Mouse (Mus musculus) mesoderm, embryonic 11.5 days (tissue): ENCODE data around the gene Tnr.

Source experiments
- DNase-seq: peaks from one replicate; pipeline ENCODE4 v3.0.0-alpha.2; 2012; ENCODE audit warnings: low read depth, low spot score

Tnr gene

DNA sequence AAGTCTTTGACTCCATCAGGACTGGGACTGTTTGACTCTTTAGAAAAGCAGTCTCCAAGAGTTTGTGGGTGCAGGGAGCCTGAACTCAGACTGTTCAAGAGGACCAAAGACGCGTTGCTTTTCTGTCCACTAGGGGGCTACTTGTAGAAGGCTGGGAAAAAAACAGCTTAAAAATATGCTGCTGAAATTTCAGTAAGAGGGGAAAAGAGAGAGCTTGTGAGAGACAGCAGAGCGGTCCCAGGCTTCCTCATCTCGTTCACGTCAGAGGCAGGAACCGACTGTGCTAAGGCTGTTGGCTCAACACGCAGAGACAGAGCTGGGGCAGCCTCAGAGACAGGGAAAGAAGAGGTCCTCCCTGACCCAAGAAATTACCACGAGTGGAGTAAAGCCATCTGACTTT is at the start of gene Tnr:
Gene Tnr (plus strand): TSS at position 192 of the 400 bp plus-strand sequence.
- DNase-seq, result peak; percentile 54

DNA sequence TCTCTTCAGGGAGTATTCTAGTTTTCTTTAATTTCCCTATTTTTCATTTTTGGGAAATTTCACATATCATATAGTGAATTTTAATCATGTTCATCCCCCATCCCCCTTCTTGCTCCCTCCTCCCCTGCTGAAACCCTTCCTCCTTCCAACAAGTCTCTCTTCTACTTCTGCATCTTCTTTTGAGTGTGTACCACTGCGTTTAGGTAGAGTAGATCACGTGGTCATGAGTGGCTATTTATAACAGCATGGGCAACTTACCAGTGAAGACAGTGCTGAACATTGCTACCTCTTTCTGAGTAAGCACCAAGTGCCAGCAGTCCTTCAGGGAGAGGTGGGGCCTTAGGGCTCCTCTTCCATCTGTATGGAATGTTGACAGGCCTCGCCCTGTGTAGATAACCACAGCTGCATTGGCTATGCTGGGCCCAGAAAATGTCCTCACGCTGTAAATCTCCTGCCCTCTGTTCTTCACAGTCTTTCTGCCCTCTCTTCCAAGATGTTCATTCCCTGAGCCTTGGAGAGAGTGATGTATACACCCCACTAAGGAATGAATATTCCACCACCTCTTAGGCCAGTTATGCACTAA is 33.6 kb upstream of the Tnr start:
- DNase-seq, result no peak

GRCm38 (mm10) chr1:159492536-159492935 is 31.0 kb upstream of the Tnr start:
- DNase-seq, result no peak

GRCm38 (mm10) chr1:159493720-159494499 is 29.7 kb upstream of the Tnr start:
- DNase-seq, result no peak

DNA sequence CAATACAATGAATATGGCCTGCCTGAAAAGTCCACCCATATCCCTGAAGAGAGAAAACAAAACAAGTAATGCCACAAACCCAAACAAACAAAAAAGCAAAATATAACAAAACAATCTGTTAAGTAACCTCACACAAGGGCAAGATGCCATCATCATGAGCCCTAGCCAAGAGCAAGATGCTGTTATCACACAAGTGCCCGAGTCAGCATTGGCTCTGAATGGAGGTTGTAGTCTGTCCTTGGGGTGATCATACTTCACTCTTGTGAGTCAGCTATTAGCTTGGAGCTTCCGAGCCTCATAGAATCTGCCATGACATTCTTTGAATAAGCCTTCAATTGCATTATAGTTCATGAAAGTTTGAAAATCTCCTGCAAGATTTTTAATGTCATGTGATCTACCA is 25.3 kb upstream of the Tnr start:
- DNase-seq, result no peak

- no peak for DNase-seq
These were observed 23.6 kb upstream of the Tnr start for GRCm38 (mm10) chr1:159499806-159500460.

GRCm38 (mm10) chr1:159501911-159502310 is 21.7 kb upstream of the Tnr start:
- no peak for DNase-seq

GRCm38 (mm10) chr1:159510667-159511066 is 12.9 kb upstream of the Tnr start:
- no peak for DNase-seq

- DNase-seq, result no peak
These were observed 5.9 kb upstream of the Tnr start for GRCm38 (mm10) chr1:159517647-159518046.

DNA sequence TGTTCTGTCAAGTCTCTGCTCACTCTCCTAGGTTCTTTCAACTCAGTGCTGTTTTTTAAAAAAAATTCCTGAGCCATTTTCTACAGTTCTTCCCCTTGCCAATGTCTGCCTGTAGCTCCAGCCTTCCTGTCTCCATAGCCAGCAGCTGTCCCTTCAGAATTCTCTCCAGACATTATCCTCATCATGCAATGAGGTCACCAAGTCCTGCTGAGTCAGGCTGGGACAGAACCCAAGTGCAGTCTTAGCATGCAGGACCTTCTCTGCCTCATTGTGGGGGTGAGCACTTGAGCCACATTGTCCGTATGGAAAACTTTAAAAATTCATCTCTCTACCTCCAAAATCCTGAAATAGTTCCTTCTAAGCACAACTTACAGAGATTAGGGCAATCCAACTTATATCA is 4.4 kb upstream of the Tnr start:
- no peak for DNase-seq

- no peak for DNase-seq
These were observed 500 bp upstream of the Tnr start for GRCm38 (mm10) chr1:159523069-159523468.

DNA sequence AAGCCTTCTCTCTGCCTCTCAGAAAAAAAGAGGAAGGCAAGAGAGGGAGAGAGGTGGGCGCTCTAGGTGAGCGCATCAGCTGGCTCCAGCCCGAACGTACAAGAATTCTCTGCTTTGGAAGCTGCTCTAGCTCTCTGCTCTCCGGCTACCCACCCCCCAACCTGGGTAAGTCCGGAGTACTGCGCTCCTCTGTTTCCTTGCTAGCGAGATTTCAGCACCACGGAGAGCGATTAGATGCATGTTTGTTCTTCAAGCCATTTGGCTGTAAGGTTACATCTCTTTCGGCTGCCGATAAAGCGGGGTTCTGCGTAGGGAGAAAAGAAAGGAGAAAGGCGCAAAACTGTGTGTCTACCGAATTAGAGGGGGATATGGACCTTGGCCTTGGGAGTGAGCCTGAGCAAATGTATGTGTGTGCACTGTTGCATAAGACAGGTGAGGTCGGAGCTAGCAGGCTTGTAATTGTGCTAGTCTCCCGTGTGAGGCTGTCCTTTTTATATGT is 531 bp downstream of the Tnr start:
- DNase-seq, result peak; percentile 94

DNA sequence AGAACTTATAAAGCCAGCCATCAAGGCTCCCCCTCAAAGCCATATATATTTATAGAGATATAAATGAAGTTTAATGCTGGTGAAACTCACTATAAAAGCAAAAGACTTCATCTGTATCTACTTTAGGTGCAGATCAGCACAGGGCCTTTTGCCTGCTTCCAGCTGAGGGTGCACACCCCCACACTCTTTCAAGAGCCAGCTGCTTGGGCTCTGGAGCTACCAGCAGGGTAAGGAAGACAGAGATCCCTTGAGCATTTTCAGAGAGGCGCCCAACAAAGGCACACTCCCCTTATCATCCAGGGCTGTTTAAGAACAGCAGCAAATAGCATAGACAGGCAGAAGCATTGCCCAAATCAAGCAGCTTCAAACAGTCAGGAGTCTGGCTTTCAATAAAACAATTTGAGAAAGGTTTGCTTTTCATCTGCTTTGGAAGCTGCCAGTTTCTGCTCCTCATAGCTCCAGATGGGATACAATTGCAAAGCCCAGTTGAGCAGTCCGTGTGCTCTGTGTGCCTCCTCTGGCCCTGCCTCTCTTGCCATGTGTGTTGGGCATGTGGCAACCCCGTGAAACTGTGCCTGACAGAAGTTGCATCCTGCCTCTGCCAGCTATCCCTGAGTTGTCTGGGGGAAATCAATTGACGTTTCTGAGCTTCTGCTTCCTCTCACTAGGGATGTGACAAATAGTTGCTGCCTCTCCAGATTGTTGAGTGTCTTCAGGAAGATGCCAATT is 9.4 kb downstream of the Tnr start:
- no peak for DNase-seq

DNA sequence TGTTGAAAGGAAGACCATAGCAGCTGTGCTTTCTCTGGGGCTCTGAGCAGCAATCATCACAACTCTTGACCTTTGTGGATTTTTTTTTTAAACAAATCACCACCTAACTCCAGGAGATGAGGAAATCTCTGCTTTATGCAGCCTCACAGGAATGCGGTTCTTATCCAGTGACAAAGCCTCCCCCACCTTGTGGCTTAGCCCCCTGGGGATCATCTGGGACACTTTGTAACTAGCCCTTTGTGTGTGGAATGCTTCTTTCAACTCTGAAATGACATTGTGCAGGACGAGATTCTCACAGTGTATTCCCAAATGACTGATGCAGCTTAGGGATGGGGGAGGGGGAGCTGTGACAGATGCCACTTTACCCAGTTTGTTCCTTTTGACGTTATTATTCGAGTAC is 12.0 kb downstream of the Tnr start:
- peak; percentile 30 for DNase-seq

DNA sequence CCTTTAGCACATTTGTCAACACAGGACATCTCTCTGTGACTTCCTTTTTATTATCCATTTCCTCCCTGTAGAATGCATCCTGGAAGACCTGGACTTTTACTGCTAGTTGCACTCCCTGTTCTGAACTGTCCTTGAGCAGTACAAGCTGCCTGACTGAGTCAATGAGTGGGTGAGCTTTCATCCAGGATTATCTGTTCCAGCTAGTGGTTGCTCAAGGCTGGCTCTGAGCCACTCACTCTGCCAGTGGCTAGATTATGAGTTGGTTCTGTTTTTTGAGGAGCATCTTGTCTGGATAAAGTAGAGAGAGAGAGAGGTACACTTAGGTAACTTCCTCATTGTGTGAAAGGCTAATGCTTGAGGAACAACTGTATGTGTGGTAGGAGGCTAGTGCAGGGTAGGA is 14.0 kb downstream of the Tnr start:
- DNase-seq, result no peak

GRCm38 (mm10) chr1:159538076-159538475 is 14.5 kb downstream of the Tnr start:
- no peak for DNase-seq

DNA sequence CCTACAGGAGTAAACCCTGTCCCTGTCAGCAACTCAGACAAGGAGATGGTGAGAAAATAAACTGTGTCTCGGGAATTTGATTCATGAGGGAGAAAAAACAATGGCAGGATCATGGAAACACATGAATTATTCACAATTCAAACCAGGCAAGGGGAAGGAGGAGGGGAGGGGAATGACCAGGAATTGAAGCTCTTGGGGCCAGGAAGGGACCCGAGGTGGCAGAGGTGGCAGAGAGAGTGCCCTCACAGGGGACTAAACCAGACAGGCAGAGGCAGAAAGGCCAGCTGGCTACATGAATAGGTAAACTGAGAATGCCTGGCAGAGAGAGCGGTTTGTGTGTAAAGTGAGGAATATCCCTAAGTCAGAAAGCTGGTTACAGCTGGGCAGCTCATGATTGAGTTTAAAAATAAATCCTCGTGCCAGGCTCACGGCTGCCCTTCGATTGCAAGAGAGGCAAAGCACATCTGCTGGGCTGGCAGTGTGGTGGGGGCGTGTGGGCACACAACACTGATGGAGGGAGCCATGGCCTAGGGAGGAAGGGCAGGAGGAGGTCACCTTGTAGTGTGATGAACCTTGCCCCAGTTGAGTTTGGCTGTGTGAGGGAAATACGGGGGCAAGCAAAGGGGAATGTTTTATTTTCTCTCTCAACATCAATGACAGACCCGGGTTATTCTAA is 22.0 kb downstream of the Tnr start:
- DNase-seq, result no peak

DNA sequence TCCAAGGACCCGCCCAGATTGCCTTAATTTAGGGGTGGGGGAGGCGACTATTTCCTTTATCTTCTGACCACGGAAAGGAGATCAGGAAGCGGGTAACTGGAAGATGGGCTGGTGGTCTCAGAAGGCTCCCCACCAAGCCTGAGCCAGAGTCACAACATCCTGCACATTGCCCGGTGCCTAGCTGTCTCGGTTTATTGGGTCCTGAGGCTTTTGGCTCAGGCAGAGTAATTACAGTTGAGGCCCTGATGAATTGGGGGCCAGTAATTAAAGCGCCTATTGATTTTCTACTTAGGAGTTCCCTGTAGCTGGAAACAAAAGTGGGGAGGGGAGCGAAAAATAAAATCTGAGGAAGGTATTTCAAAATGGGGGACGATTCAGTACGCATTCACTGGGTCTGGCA is 27.5 kb downstream of the Tnr start:
- no peak for DNase-seq

DNA sequence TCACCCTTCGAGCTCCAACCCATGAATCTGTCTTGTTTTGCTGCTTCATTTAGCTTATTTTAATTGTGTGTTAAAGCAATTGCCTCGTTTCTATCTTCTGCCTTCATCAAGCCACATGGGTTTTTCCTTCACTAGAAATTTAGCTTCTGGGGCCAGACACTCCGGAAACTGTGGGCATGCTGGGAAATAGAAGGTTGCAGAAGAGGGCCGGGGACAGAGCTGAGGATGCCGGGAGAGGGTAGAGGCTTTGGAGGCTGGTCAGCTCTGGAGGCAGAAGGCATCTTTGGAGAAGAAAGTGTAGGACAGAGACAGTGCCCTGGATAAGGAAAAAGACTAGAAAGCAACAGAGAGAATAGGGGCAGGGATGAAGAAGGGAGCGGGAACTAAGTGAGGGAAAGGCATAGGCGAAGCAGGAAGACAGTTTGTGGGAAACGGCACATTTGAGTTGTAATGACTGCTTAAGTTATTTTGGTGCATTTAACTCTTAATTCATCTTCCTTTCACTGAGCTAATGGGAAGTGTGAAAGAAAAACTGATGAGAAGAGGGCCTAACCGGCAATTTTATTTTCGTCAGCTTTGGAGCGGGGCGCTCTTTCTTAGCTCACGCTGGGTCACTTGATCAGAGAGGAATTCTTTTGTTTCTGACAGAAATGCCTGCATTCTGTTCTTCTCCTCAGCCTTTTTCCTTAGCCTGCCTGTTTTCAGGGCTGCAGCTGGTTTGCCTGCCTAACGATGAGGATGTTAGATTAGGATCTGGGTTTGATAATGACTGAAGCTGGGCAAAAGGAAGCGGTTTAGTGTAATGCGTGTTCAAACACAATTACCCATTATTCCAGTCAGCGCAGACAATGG is 28.2 kb downstream of the Tnr start:
- DNase-seq, result no peak

GRCm38 (mm10) chr1:159561616-159562015 is 38.0 kb downstream of the Tnr start:
- no peak for DNase-seq

DNA sequence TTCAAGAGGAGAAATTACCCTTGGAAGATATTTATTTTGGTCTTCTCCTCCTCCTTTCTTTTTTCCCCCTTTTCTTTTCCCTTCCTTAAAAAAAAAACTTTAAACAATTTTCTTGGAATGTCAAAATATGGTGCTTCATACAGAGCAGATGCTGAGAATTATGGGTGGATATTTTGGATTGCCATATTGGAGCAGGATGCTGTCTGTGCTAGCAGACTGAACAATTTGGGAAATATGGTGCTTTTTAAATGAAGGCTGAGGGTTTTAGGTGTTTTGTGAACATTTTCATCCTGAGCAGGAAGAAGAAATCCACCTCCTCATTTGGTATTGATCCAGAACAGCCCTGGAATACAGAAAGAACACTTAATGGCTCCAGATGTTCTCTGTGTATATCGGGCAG is 41.6 kb downstream of the Tnr start:
- DNase-seq, result no peak
